Mouse (Mus musculus) adrenal gland (tissue): ENCODE results near the gene Cd180.

Source experiments
- intact Hi-C: fragments of 180-260 bp; cut with DNase I; formaldehyde crosslinking; loops from one replicate; pipeline ENCODE4 v1.15.1; 2025
- long read RNA-seq, 2 experiments: library from polyadenylated mRNA; unstranded; transcript quantifications; one replicate each; pipeline ENCODE4 v2.0.0; 2020; ENCODE audit warnings: borderline replicate concordance in 1 of 2; ENCODE audit not compliant: insufficient replicate concordance in 1 of 2

Gene Cd180
- long read RNA-seq, experiment 1, partial matches to known transcripts: 0 of 2 reads
- long read RNA-seq, experiment 1, other reads (novel, unspliced or antisense): 2 of 2 reads
- long read RNA-seq, experiment 2, partial matches to known transcripts: 0 of 2 reads
- long read RNA-seq, experiment 2, other reads (novel, unspliced or antisense): 2 of 2 reads

GRCm38 (mm10) chr13:102693341-102693801, at the start of gene Cd180:
Gene Cd180, plus strand, starts transcription at chr13:102693558.
- intact Hi-C loops: loop anchor here (5.0 kb wide), 1 partner anchor 49 kb away; no protein-coding TSS in a partner anchor

GRCm38 (mm10) chr13:102644344-102644743, 49.0 kb upstream of the Cd180 start:
- intact Hi-C loops: no loop called here

- intact Hi-C loops: no loop called here
These were observed 48.4 kb upstream of the Cd180 start for GRCm38 (mm10) chr13:102644789-102645551.

DNA sequence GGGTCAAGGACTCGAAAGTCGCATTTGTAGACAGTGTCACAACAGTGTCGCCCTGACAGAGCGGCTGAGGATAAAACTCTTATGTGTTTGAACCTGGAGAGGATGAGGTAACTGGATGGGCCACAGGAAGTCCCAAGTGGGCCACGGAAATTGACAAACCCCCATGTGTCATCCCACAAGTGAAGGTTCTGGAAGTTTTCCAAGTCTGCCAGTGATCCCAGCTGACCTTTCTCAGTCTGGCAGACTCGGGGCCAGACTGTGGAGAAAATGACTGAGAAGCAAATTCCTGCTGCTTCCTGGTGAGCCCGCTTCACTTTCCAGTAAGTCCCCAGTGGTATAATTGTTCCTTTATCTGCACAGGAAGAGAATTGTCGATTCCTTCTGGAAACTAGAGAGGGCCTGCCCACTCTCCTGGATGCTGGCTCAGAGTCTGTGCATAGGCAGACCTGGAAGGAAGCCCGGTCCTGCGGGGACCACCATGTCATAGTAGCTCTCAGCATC, 47.0 kb upstream of the Cd180 start:
- intact Hi-C loops: no loop called here

GRCm38 (mm10) chr13:102647511-102647910, 45.8 kb upstream of the Cd180 start:
- intact Hi-C loops: no loop called here

- intact Hi-C loops: no loop called here
These were observed 41.0 kb upstream of the Cd180 start for GRCm38 (mm10) chr13:102652303-102652889.

GRCm38 (mm10) chr13:102655071-102655570, 38.2 kb upstream of the Cd180 start:
- intact Hi-C loops: no loop called here

- intact Hi-C loops: no loop called here
These were observed 37.1 kb upstream of the Cd180 start for GRCm38 (mm10) chr13:102656153-102656690.

DNA sequence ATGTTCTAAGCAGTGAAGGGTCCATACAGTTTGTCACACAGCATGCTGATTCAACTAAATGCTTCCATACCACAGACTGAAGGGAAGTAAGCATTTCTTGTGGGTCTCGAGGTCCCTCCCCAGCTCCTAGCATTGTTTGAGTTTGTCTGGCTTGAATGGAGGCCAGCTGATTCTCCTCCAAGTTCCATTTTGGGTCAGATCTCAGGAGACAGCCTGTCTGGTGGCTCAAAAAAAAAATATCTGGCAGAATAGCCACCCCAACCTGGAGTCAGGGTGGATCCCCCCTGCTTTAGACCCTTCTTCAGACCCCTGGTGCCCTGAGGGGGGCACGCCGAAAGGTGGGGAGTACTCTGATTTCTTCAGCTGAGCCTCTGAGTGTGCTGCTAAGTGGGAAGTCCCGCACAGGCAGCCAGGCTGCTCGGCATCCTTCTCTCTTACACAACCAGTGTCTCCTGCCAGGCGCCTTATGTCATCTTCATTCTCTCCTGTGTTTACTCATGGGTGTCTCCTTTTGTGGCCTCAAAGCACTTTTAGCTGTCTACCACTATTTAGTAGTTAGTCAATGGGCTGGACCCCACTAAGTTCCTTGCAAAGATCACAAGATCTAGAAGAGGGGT, 35.0 kb upstream of the Cd180 start:
- intact Hi-C loops: no loop called here

DNA sequence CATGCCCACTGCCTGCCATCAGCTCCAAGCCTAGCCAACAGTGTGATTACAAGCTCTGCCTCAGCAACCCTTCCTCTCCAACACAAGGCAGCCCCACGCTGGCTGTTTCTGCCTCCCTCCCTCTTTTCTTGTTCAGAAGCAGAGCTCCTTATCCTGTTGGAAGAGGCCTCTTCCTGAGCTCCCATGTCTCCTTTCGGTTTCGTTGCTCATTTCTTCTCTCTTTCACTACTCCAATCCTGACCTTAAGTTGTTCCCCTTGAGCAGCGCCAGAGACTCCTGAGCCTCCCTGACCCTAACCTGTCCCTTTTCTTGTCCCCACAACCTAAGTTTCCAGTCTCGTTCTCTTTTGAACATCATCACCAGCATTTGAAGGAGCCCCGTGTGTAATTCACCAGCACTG, 29.3 kb upstream of the Cd180 start:
- intact Hi-C loops: no loop called here

DNA sequence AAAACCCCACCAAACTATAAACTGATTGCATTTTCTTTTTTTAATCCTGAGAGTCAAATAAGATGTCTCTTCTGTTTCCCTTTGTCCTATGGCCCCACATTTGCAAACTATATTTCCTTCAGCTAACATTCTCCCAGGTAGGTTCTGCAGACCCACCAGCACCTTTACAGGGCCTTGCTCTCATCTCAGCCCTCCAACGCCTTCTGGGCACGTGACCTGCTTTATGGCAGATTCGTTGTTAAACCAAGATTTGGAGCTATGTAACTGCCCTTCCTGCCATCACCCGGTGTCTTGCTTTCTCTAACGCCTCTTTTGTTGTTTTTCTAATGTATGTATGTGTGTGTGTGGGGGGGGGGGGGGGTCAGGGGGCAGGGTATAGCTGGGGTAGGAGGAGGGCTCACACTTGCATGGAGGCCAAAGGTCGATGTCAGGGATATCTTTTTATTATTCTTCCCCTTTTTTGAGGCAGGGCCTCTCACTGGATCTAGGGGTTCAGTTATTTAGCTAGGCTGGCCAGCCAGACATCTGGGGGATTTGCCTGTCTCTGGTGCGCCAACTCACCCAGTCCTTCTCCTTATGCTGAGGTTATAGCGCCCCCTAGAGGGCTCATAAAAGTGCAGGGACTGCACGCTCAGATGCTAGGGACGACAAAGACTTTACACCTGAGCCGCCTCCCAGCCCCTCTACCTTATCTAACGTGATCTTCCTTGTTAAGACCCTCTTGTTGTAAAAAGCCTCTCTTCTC, 28.3 kb upstream of the Cd180 start:
- intact Hi-C loops: no loop called here

DNA sequence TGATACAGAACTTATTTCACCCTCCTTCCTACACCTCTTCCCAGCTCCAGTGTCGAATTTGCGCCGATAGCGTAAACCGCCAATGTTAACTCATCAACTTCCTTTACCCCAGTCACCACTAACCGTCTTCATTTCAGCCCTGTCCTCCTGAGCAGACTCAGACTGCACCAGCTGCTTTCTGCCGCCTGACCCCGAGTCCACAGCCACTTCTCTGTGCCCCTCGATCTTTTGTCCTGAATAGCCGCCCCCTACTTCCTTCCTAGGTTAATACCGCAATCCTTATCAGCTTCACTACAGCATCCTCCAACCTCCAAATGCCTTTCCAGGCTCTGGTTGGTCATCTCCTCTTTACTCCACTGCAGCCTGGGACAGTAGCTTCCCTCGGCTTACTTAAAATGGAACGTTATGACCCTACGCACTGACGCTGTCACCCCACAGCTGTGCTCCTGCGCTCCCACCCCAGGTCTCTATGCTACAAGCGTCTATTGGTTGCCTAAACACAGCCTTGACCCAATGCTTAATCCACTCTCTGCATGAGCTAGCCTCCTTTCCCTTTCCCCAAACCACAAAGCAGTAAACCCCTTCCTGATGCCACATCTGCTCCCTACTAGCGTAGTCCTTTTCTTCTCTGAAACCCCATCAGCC, 27.6 kb upstream of the Cd180 start:
- intact Hi-C loops: no loop called here

DNA sequence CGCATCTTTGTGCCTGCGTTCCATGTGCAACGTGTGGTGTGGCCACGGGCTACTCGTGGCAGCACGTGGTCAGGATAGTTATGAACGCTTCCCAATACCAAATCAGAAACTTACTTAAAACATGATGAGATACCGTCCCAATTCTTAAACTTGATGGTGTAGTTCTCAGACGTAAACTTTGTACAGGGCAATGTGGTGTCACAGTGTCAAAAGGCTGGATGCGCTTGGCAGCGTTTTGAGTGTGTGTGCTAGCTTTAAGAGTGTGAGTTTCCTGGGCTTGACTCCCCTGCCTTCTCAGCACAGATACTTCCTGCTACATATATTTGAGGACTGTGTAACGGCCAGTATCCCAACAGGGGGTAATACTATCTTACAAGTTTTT, 27.1 kb upstream of the Cd180 start:
- intact Hi-C loops: no loop called here

DNA sequence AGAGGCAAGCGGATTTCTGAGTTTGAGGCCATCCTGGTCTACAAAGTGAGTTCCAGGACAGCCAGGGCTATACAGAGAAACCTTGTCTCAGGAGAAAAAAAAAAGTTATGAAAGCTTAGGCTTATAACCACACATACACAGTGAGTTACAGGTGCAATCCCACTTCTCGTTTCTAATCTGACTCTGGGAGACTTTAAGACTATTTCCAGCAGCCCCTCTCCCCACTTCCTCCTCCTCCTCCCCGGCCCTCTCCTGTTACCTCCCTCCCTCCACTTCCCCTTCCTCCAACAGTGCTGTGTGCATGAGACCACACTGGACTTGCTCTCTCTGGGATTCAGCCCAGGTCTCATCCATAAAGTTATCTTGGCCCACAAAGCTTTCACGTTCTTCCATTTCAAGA, 26.6 kb upstream of the Cd180 start:
- intact Hi-C loops: no loop called here

DNA sequence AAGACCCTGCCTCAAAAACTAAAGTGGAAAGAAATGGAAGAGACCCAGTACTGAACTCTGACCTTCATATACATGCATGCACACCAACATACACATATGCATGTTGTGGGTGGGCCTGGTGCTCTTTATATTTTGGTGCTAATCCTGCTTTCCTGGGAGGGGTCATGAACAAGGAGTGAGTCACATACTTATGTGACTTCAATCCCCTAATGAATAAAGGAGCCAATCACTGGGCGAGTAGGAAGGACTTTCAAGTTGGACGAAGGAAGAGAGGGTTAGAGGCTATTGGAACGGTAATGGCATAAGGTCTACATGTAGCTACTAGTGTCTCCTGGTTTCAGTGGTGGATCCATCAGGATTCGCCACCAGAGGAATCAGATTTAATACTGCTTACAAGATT, 26.0 kb upstream of the Cd180 start:
- intact Hi-C loops: no loop called here

DNA sequence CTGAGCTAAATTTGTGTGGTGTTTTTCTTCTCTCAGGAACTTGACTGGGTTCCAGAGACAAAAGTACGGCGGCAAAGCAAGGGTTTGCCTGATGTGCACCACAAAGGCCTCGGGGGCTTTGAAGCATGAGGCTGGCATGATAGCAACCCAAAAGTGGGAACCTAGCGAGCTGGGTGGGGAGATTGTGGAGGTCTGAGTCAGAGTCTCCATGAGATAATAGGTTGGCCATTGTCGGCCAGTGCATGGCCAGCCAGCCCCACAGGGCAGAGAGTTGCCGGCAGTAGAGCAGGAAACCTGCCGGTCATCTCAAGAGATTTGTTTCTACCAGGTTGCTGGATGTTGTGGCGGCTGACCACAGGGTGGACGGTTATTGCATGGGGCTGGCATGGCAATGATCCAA, 25.5 kb upstream of the Cd180 start:
- intact Hi-C loops: no loop called here

- intact Hi-C loops: no loop called here
These were observed 24.4 kb upstream of the Cd180 start for GRCm38 (mm10) chr13:102668933-102669332.

DNA sequence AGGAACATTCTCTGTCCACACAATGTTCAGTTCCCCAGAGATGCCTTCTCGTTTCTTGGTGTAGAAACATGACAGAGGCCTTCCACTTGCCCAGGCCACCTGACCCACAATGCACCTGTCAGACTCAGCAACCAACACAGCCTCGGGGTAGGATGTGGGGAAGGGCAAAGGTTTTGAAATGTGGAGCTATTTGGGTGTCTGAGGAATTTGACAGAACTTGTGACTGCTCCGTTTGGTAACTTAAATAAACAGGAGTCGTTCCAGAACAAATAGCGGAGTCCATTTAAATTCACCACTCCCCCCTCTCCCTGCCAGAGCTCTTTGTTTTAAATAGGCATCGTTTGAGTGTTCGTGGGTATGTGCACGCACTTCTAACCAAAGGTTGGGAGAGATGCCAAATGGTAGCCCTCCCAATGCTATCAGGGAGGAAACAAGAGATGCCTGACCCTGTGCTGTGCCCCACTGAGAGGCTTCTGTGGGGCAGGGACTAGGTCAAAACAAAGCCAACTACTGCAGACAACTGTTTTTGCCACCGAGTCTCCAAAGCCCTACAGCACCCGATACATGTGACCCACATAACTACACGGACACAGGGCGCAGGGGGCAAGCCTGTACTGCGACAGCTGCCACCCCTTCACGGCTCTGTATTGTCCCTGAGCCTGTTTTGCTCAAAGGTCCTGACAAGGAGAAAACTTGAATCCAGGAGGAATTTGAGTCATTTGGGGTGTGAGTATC, 23.7 kb upstream of the Cd180 start:
- intact Hi-C loops: no loop called here

GRCm38 (mm10) chr13:102670503-102670902, 22.9 kb upstream of the Cd180 start:
- intact Hi-C loops: no loop called here

DNA sequence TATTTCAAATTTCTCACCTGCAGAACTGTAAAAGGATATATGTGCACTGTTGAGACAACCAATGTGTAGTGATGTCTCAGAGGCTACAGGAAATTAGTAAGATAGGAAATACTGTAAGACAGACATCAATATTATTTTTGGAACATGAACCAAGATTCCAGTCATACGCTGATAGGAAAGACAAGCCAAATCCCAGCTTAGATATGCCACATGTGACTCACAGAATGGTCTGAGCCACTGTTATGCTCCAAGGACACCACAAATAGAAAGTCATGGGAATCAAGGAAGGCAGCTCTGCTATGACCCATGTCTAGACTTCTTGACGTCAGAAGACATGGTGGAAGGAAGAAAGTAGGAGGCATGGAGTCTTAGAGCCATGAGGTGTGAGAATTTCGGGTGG, 19.3 kb upstream of the Cd180 start:
- intact Hi-C loops: no loop called here
